Mouse (Mus musculus) left cerebral cortex, adult 2 months (tissue): ENCODE measurements at regions not wholly inside any gene's neighbourhood (a gene's known extent, or its start where the extent isn't known, plus 50 kb on each side); places are given as distances from the start of the nearest gene placed in this dataset.
"Not testable (repeated sequence)": the region's sequence is repeated elsewhere in the genome, so short reads cannot be mapped to it uniquely, and the experiment has no call there.

Source experiments
- DNase-seq, 2 experiments: peaks; one replicate each; pipeline ENCODE4 v3.0.0; 2021 to 2022; ENCODE audit warnings: low spot score in 2 of 2, mixed read lengths in 1 of 2; ENCODE audit errors: extremely low spot score in 1 of 2
- H3K27ac ChIP-seq: fragments of 200-600 bp; 2 replicates; pipeline ENCODE4 v1.8.1; 2022
- H3K4me3 ChIP-seq: fragments of 200-600 bp; 2 replicates; pipeline ENCODE4 v1.8.1; 2022
- CTCF ChIP-seq: fragments of 200-600 bp; IDR thresholded peaks from 2 replicates; pipeline ENCODE4 v1.8.1; 2022; ENCODE audit warnings: antibody characterized with exemption, mild to moderate bottlenecking, moderate library complexity
- intact Hi-C: fragments of 180-260 bp; cut with DNase I; formaldehyde crosslinking; loops from one replicate; pipeline ENCODE4 v1.15.1; 2025

GRCm38 (mm10) chr14:110934816-110935215 is 179.9 kb upstream of the Slitrk6 start:
- intact Hi-C loops: no loop called here
- DNase-seq: no peak
- no peak overlapping the region for H3K4me3 ChIP-seq
- H3K27ac ChIP-seq: no peak overlapping the region
- TF ChIP-seq CTCF: no peak

- no peak for DNase-seq
- intact Hi-C loops: no loop called here
- TF ChIP-seq CTCF: no peak
- Histone ChIP-seq H3K4me3 (no peak overlapping the region), H3K27ac (no peak overlapping the region)
Measured at GRCm38 (mm10) chr14:110921989-110922388, 167.0 kb upstream of the Slitrk6 start.

GRCm38 (mm10) chr14:110913341-110913740 is 158.4 kb upstream of the Slitrk6 start:
- no peak for DNase-seq
- no peak overlapping the region for H3K27ac ChIP-seq
- no peak overlapping the region for H3K4me3 ChIP-seq
- intact Hi-C loops: no loop called here
- TF ChIP-seq CTCF: no peak

GRCm38 (mm10) chr14:110892865-110893264 is 137.9 kb upstream of the Slitrk6 start:
- TF ChIP-seq CTCF: no peak
- intact Hi-C loops: no loop called here

GRCm38 (mm10) chr14:110871339-110871738 is 116.4 kb upstream of the Slitrk6 start:
- intact Hi-C loops: loop anchor here (2.0 kb wide), 1 partner anchor 15 kb away; no protein-coding TSS in a partner anchor
- no peak for DNase-seq
- Histone ChIP-seq H3K4me3 (no peak overlapping the region), H3K27ac (no peak overlapping the region)
- no peak for TF ChIP-seq CTCF

More at GRCm38 (mm10) chr14:110892865-110893264, 137.9 kb upstream of the Slitrk6 start:
- no peak for DNase-seq
- H3K27ac ChIP-seq: no peak overlapping the region
- H3K4me3 ChIP-seq: no peak overlapping the region

GRCm38 (mm10) chr14:110824642-110825041 is 69.7 kb upstream of the Slitrk6 start:
- no peak for DNase-seq
- Histone ChIP-seq H3K4me3 (no peak overlapping the region), H3K27ac (no peak overlapping the region)
- intact Hi-C loops: loop anchor here (5.0 kb wide), 1 partner anchor 848 kb away; no protein-coding TSS in a partner anchor
- peak; percentile 64 for TF ChIP-seq CTCF

- intact Hi-C loops: loop anchor here (5.0 kb wide), 1 partner anchor 850 kb away; no protein-coding TSS in a partner anchor
- not testable (repeated sequence) for H3K27ac ChIP-seq, H3K4me3 ChIP-seq, DNase-seq
Measured at GRCm38 (mm10) chr14:110822174-110822573, 67.2 kb upstream of the Slitrk6 start.
